Mouse (Mus musculus): ENCODE measurements around the gene Ocrl. TPM values are rescaled to one million over a fixed set of nuclear protein-coding genes. Genes with fewer than 3 reads are reported as not detected.

Gene Ocrl
- total RNA-seq (2023): 14.9 TPM

GRCm38 (mm10) chrX:47912306-47912792 is at the start of gene Ocrl:
Gene Ocrl, plus strand, starts transcription at chrX:47912387.

GRCm38 (mm10) chrX:47892431-47893024 is 19.7 kb upstream of the Ocrl start, which contains the start of gene Smarca1:
Gene Smarca1, minus strand, starts transcription at chrX:47892974.

Other genes with a start within 250 kb of the Ocrl start
- gene Smarca1, start 19.4 kb upstream of the Ocrl start, total RNA-seq (2023): not detected
- gene Apln, start 122.5 kb downstream of the Ocrl start, total RNA-seq (2023): not detected
- not detected for gene Xpnpep2, start 196.3 kb downstream of the Ocrl start, total RNA-seq (2023)
- 188 TPM for gene Sash3, start 234.0 kb downstream of the Ocrl start, total RNA-seq (2023)